Mouse (Mus musculus) olfactory bulb, adult 2 months (tissue): ENCODE measurements at regions not wholly inside any gene's neighbourhood (a gene's known extent, or its start where the extent isn't known, plus 50 kb on each side); places are given as distances from the start of the nearest gene placed in this dataset.

Experiments
- CTCF ChIP-seq: fragments of 200-500 bp; IDR thresholded peaks from 2 replicates; pipeline ENCODE4 v1.5.1; 2012; ENCODE audit warnings: low read depth, mild to moderate bottlenecking, low read length, moderate library complexity; ENCODE audit not compliant: insufficient read depth
- POLR2A ChIP-seq: fragments of 200-500 bp; IDR thresholded peaks from 2 replicates; pipeline ENCODE4 v1.6.1; 2012; ENCODE audit warnings: mild to moderate bottlenecking, low read depth, low read length, moderate library complexity; ENCODE audit not compliant: insufficient read depth

- no peak for TF ChIP-seq CTCF
- TF ChIP-seq POLR2A: no peak
These were observed 178.3 kb upstream of the Fbxl17 start for GRCm38 (mm10) chr17:63677996-63678657.
